Mouse (Mus musculus) cerebellum, adult 11-12 months (tissue): Measurements from ENCODE around the gene Zfp354c.
A peak's percentile ranks its signal among the peaks of the same experiment; 100 is the strongest.

ENCODE experiments used
- DNase-seq: peaks from one replicate; pipeline ENCODE4 v3.0.0; 2022

Gene Zfp354c

DNA sequence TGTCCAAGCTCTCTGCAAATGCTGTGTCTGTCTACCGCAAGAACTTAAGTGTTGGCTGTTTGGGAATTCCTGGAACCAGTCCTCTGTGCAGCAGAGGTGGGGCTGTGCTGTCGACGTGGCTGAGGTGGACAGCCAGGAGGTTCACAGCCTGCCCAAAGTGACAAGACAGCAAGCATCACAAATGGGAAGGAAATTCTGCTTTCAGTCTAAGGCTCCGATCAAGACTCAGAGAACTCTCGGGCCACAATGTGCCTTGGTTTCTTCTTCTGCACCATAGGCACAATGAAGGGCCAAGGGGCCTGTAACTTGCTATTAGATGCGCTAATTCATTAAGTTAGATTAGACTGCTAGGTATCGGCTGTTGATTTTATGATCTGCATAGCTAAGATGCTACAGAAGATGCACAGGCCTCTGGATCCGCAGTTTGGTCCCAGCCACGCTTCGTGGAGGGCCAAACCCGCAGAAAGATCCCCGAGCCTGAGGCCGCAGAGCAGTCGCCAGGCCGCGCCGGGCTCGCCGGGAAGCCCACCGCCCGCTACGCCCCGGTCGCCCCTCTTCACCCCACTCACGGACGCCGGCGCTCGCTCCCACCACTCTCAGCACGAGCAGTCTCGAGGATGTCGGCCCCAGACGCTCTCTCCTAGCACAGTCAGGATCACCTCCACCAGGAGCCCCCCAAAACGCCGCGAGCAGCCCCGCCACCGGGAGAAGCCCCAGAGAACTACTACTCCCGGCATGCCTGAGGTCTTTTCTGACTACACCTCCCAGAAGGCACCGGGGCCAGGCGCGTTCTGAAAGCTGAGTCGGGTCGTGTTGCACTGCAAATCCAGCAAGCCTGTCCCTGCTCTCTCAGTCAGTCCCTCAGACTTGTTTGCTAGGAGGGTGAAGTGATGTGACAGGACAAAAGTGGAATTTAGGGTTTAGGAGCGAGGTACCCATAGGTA lies at the start of gene Zfp354c:
TSS of gene Zfp354c (minus strand) at position 715 of the 944 bp plus-strand sequence.
- DNase-seq = peak; percentile 84

DNA sequence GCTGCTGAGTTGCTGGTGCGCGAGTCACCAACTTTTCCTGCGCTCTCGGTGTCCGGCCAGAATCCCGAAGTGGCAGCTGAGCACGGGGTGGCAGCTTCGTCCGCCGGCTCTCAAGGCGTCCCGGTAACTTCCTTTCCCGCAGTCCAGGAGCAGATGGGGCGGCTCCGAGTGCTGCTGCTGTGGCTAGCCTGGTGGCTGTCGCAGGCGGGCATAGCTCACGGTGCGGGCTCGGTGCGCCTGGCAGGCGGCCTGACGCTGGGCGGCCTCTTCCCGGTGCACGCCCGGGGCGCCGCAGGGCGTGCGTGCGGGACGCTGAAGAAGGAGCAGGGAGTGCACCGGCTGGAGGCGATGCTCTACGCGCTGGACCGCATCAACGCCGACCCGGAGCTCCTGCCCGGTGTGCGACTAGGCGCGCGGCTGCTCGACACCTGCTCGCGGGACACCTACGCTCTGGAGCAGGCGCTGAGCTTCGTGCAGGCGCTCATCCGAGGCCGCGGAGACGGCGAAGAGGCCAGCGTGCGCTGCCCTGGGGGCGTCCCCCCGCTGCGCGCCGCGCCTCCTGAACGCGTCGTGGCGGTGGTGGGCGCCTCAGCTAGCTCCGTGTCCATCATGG lies 23.6 kb upstream of the Zfp354c start:
- no peak for DNase-seq

DNA sequence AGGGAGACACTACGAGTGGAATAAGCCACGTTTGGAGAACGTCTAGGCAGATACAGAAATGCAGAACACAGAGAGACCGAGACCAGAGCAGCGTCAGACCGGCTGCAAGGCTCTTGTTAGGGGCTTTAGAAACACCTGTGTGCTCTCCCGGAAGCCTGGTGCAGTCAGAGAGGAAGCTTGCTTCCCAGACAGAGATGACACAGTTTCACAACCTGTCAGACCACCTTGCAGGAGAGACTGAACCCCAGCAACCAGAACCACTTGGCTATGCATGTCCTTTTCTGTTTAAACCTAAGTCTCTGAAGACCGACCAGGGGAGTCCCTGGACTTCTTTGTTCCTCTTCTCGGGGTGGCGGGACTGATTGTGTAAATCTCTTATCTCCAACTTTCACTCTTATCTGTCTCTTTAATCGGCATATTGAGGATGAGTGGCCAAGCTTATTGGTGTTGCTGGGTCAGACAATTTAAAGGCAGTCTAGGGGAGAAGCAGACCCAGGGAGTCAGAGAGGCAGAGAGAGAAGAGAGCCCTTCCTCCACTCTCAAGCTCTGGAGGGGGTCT lies 22.7 kb upstream of the Zfp354c start, which contains the start of gene Grm6:
TSS of gene Grm6 (plus strand) at position 509 of the 559 bp plus-strand sequence.
- no peak for DNase-seq

DNA sequence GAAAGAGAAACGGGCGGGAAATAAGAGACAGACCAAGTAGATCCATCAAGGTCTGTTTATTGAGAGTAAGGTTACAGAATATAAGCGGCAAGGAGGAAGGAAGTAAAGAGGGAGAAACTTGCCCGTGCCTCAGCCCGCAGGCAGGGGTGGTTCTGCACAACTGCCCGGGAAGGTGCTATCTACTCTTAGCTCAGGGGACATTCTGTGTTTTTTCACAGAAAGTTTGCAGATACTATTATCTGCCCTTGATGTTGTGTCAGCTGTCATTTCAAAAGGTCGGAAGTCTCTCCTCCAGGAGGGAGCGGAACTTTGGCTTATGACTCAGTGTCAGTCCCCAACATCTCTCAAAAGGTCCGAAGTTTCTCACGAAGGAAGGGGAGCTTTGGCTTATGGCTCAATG lies 21.8 kb upstream of the Zfp354c start:
- no peak for DNase-seq

DNA sequence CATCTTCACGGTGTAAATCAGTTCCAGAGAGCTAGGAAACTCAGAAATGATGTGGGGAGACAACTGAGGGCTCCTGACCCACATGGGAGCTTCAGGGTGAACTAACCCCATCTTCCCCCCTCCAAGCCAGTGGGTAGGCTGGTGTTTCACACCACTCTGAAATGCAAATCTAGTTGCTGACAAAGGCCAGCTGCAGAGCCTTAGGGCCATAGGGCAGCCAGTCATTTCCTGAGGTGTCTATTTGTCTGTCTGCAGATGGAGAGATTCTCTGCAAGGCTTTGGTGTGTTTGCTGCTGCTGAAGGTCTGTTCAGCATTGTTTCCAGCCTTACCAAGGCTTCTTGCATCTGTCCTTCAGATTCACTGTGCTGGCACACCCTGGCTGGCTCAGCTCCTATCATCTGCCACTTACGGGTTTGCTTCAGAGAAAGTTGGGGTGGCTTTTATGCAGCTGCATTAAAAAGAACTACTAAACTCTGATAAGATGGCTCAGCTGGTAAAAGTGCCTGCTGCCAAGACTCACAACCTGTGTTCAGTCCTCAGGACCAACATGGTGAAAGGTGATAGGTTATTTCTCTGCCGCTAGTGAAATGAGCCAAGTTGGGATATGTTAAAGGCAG lies 21.1 kb upstream of the Zfp354c start:
- DNase-seq = no peak

DNA sequence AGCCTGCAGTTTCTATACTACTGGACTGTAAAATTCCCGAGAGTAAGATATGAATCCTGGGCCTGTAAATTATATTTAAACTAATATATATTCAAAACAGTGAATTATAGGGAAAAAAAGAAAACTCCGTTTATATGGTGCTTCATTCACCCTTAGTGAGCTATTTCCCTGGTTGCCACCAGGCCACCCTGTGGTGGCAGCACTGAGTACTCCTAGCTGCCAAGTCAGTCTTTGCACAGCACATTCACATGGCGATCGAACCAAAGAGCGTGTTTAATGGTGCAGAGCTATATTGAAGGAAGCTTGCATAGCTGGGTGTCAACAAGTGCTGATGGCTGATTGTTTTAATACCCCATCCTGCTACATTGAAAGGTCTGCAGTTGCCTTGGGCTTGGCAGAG lies 19.5 kb upstream of the Zfp354c start:
- no peak for DNase-seq

DNA sequence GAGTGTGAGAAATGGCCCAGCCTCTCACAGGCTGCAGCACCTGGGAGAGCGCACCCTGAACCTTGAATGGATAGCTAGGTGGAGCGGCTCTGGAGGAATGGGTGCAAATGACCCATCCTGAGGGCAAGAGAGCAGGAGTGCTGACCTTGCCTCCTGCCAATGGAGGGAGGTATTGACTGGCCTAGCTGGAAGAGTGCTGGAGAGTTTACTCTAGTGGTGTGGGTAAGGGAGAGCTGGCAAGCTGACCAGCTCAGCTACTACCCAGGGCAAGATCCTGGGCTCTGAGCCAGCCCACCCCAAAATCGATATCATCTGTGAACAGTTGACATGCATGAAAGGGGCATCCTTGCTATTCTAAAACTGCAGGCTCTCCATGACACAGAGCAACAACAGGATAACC lies 18.4 kb upstream of the Zfp354c start:
- DNase-seq = no peak

DNA sequence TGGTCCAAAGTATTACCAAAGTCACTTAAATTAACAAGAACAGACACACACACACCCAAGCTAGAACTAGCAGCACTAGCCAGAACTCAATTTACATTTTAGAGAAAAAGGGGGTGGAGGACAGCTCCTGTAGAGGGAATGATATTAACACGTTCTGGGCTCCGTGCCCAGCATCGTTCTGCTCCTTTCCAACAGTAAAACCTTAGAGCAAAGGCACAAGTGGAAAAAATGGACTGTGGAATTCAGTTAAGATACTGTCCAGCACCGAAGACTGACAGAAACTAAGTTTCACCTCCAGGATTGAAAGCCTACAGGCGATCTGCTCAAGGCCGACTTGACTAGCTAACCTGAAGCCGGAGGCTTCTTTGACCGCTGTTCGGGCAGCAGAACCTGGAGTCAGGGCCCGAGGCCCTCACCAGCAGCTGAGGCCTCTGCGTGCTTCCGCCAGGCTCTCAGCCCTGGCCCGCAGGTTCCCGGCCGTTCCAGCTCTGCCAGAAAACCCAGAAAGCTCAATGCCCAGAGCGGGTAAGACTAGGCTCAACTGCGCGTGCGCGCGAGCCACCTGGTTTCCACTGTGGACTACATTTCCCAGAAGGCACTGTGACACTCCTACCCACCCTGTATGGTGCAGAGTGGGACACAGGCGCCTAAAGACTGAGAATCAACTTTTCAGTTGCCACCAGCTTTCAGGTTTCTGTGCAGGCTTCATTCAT lies 13.7 kb upstream of the Zfp354c start, which contains the start of gene Zfp879:
TSS of gene Zfp879 (minus strand) at position 530 of the 713 bp plus-strand sequence.
- DNase-seq = peak; percentile 96

DNA sequence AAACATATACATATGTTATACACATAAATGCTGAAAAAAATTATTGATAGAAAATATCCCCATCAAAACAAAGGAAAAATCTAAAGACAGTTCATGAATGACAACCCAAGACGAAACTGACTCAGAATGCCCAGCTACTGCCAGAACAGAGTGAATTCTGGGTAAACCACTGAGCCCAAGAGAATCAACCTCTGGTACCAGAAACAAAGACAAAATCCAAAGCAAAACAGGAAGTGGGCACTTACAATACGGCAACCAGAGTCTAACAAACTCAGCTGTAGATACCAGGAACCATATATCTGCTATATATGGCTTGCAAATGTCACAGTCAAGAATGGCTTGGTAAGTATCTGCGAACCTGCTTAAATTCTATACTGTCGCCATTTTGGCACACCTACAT lies 8.2 kb upstream of the Zfp354c start:
- DNase-seq = no peak

DNA sequence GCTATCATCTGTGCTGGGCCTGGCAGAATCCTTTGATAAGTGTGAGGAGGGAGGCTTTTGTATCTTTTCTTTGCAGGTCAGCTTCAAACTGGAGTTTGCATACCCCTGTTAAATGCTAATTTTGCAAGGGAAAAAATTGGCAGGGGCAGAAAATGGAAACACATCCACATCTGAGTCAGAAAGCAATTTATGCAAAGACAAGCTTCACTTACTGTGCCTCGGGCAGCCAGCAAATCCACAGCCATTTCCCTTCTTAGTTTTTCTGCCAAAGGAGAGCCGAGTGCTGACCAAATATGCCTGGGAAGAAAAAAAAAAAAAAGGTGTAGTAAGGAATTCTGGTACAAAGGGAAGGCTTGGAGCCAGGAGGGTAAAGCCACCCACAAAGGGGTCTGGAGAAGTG lies 1.3 kb downstream of the Zfp354c start:
- no peak for DNase-seq

DNA sequence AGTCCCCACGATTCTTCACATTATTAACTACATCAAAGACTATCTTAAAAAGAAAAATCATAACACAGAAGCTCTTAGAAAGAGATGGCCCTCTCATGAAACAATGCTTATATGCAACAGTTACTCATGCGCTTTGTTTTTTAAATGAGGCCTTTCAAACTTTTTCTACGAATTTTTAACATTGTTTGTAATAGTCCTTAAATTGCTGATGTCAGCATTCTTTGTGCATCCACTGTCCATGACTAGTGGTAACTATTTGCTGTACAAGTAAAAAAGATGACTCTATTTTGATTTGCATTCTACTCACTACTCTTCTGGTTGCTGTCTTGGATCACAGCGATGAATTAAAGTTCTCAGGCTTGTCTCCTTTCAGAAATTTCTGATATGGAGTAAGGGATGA lies 13.3 kb downstream of the Zfp354c start:
- DNase-seq = no peak

DNA sequence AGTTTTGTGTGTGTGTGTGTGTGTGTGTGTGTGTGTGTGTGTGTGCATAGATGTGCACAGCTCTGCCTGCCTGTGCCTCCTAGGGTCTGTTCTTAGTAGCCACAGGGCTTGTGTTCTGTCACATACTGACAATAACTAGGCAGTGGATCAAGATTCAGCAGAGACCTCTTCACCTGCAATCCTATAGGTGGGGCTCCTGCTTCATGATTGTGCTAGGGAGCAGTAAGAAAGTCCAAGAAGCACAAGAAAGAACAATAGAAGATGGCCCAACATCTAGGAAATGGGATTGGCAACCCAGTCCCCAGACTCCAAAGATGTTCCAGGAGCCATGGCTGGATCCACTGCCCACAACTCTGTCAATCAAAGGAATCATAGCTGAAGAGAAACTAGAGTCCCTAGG lies 28.7 kb downstream of the Zfp354c start:
- DNase-seq = no peak

DNA sequence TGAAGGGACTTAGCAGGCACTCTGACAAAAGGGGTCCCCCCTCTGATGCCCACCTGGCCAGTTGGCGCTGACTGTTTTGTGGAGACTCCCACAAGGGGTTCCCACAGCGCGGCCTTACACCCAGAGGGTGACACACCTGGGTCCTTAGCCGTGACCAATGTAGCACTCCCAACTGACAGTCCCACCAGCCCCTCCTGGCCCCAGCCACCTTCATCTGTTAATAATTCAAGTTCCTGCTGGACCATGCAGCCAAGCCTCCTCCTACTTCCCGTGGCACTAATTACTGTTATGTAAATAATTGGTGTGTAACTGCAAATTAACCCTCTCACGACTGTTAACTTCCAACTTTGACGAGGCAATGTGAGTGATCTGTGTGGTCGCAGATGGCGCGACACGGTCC lies 29.9 kb downstream of the Zfp354c start:
- no peak for DNase-seq

DNA sequence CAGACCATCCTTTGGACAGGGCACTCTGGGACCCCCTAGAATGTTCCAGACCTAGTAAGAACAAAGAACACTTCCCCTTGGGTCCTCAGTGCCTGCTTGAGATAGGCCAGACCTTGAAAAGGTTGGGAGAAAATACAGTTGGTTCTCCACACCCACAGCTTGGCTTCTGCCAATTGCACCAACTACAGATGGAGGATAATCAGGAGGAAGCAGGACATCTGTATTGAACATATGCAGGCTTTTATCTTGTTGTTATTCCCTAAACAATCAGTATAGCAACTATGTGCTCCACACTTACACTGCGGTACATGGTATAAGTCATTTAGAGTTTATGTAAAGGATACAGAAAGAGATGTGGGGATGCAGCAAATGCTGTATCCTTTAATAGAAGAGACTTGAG lies 56.5 kb downstream of the Zfp354c start:
- DNase-seq = no peak

DNA sequence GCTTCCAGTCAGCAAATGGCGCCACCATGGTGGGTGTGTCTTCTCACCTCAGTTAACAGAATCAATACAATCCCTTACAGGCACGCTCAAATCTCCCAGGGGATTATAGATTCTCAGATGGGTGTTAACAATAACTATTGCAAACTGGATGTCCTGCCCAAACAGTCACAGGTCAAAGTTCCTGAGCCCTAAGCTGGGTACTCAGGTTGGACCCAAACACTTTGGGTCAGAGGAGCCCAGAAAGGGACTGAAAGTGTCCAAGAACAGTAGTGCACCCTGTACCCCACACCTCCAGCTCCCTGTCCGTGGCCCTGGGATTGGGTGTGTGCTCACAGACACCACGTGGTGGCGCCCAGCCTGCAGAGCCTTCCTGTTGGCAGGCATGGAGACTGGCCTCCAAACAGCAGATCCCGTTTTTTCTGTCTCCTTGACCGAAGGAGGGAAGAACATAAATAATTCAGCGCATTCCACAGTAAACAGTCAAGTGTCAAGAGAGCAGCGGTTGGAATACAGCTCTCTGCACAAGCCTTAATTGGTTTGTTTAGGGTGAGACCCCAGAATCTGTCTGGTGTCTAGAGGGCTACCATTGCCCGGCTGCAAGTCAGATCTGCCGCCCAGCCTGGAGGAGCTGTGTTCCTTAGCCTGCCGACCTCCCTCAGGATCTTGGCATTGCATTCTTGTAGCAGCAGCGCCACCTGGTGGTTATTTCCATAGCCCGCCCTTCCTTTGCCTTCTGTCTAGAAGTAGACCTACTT lies 58.4 kb downstream of the Zfp354c start:
- DNase-seq = peak; percentile 81

DNA sequence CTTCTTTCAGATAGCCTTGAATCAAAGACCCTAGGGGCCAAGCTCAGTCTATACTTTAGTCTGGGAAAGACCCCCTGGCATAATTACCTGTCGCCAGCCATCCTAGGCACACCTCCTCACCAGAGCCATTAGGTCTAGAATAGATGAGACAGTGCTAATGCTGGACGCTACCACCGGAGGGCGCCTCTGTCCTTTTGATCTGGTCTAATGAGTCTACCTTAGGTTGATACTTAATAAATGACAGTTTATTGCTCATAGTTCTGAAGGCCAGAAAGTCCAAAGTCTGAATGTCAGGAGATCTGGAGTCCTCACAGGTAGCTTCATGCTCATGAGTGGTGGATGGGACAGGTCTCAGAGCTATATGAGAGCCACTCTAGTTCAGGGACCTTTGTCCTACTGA lies 60.5 kb downstream of the Zfp354c start:
- peak; percentile 16 for DNase-seq

DNA sequence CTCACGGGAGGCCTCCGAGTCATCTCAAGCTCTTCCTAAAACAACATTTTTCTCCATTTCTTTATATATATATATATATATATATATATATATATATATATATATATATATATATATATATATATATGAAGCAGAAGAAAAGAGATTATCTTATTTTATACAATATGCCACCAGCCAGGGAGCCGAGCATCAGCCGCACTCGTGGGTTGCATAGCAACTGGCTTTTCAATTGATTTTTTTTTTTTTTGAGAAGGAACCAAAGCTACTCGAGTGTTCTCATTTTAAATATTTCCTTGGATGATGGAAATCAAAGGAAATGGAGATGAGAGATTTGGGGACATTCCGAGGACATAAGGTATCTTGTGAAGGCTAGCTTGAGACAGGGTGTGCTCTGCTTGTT lies 61.1 kb downstream of the Zfp354c start:
- no peak for DNase-seq
